Mouse (Mus musculus): ENCODE measurements at regions not wholly inside any gene's neighbourhood (a gene's known extent, or its start where the extent isn't known, plus 50 kb on each side); places are given as distances from the start of the nearest gene placed in this dataset.

- no peak overlapping the region for H3K4me3 ChIP-seq (ENCODE audit: control insufficient read depth in 1 of 2, insufficient read depth in 1 of 2, low read depth in 1 of 2, low read length in 2 of 2)
- no peaks in the 10 kb centered on the region for H3K27me3 ChIP-seq (ENCODE audit: control insufficient read depth, insufficient read depth, low read length)
- no peak for ATAC-seq (ENCODE audit: insufficient number of reproducible peaks, insufficient read depth, low FRiP score, low read depth)
- H3K36me3 ChIP-seq (ENCODE audit: control insufficient read depth, insufficient read depth, low read length) = no peaks in the 10 kb centered on the region
- H3K4me1 ChIP-seq (ENCODE audit: control insufficient read depth in 2 of 2, insufficient read depth in 2 of 2, low read length in 2 of 2) = 0 out of 4 replicates have a peak, but pooled peaks cover 0 to 4% of the 10 kb centered on the region in 2 experiments
- H3K9me3 ChIP-seq (ENCODE audit: control insufficient read depth, low read length) = no peaks in the 10 kb centered on the region
- no peak overlapping the region for H3K27ac ChIP-seq (replicated peaks in 1 of 2; ENCODE audit: control insufficient read depth in 1 of 2, insufficient read depth in 1 of 2, low read depth in 2 of 2, low read length in 2 of 2)
- H3K4me2 ChIP-seq (ENCODE audit: low read length) = no peak overlapping the region
- 7% methylated on average over 5 of the region's 5 CpGs for WGBS
- no peak overlapping the region for H3K9ac ChIP-seq (ENCODE audit: low read length)
Observed at GRCm38 (mm10) chr9:113601451-113601850, 106.6 kb downstream of the Pdcd6ip start.

DNA sequence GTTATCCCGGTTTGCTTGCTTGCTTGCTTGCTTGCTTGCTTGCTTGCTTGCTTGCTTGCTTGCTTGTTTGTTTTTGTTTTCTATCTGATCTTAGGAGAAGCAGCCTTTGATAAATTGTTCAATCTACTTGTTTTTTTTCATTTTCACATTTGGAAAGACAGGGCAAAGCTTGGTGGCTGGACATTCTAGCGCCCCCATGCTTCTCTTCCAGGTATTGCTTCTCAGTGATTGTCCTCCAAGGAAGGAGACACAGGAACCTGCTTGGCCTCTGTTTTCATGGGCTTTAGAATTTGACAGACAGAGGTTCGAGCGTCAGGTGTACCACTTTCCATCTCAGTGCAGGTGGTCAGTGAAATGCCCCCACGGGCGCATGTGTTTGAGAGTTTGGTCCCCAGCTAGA is 120.8 kb downstream of the Pdcd6ip start:
- Histone ChIP-seq H3K4me2 (ENCODE audit: low read length) (no peak overlapping the region), H3K4me1 (ENCODE audit: control insufficient read depth in 2 of 2, insufficient read depth in 2 of 2, low read length in 2 of 2) (no peaks in the 10 kb centered on the region), H3K27ac (replicated peaks in 1 of 2; ENCODE audit: control insufficient read depth in 1 of 2, insufficient read depth in 1 of 2, low read depth in 2 of 2, low read length in 2 of 2) (no peak overlapping the region), H3K36me3 (ENCODE audit: control insufficient read depth, insufficient read depth, low read length) (no peaks in the 10 kb centered on the region), H3K27me3 (ENCODE audit: control insufficient read depth, insufficient read depth, low read length) (no peaks in the 10 kb centered on the region), H3K9ac (ENCODE audit: low read length) (no peak overlapping the region), H3K9me3 (ENCODE audit: control insufficient read depth, low read length) (no peaks in the 10 kb centered on the region), H3K4me3 (ENCODE audit: control insufficient read depth in 1 of 2, insufficient read depth in 1 of 2, low read depth in 1 of 2, low read length in 2 of 2) (no peak overlapping the region)
- no peak for ATAC-seq (ENCODE audit: insufficient number of reproducible peaks, insufficient read depth, low FRiP score, low read depth)
- WGBS = 56% methylated on average over 6 of the region's 6 CpGs

DNA sequence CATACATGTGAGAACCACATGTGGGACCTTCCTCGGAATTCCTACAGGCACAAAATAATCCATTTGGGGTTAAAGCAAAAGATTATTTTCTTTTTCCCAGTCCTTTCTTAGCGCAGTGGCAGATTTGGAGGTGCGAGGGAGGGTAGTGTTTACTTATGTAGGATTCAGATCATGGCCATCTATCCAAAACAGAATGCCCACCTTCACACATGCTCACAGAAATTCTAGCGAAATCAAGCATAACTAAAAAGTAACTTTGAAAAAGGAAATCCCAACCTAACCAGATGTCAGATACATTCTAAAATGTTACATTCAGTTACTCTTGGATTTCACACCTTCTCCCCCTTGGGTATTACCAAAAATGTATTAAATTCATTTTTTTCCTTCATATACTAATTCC is 121.6 kb downstream of the Pdcd6ip start:
- WGBS = 84% methylated on average over 4 of the region's 4 CpGs
- Histone ChIP-seq H3K4me2 (ENCODE audit: low read length) (no peak overlapping the region), H3K4me1 (ENCODE audit: control insufficient read depth in 2 of 2, insufficient read depth in 2 of 2, low read length in 2 of 2) (no peaks in the 10 kb centered on the region), H3K36me3 (ENCODE audit: control insufficient read depth, insufficient read depth, low read length) (no peaks in the 10 kb centered on the region), H3K9ac (ENCODE audit: low read length) (no peak overlapping the region), H3K4me3 (ENCODE audit: control insufficient read depth in 1 of 2, insufficient read depth in 1 of 2, low read depth in 1 of 2, low read length in 2 of 2) (no peak overlapping the region), H3K9me3 (ENCODE audit: control insufficient read depth, low read length) (no peaks in the 10 kb centered on the region), H3K27me3 (ENCODE audit: control insufficient read depth, insufficient read depth, low read length) (no peaks in the 10 kb centered on the region), H3K27ac (replicated peaks in 1 of 2; ENCODE audit: control insufficient read depth in 1 of 2, insufficient read depth in 1 of 2, low read depth in 2 of 2, low read length in 2 of 2) (no peak overlapping the region)
- no peak for ATAC-seq (ENCODE audit: insufficient number of reproducible peaks, insufficient read depth, low FRiP score, low read depth)

DNA sequence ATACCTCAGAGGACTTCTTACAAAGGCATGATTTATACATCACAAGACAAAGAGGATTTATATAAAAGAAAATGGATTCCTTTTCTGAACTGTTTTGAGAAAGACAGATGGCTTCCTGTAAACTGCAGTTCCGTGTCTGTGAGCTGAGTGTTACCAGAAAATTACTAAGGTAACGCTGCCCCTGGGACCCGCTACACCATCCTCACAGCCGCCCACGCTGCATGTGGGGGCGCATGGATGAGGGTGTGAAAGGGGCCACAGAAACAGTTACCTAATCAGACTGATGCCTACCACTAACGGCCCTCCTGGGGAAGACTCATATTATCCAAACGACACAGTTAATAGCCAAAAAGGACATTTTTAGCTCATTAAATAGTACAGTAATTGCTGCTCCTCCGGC is 129.8 kb downstream of the Pdcd6ip start:
- WGBS = 77% methylated on average over 9 of the region's 9 CpGs
- Histone ChIP-seq H3K27me3 (ENCODE audit: control insufficient read depth, insufficient read depth, low read length) (no peaks in the 10 kb centered on the region), H3K36me3 (ENCODE audit: control insufficient read depth, insufficient read depth, low read length) (no peaks in the 10 kb centered on the region), H3K4me1 (ENCODE audit: control insufficient read depth in 2 of 2, insufficient read depth in 2 of 2, low read length in 2 of 2) (no peaks in the 10 kb centered on the region), H3K9ac (ENCODE audit: low read length) (no peak overlapping the region), H3K4me2 (ENCODE audit: low read length) (no peak overlapping the region), H3K9me3 (ENCODE audit: control insufficient read depth, low read length) (no peaks in the 10 kb centered on the region), H3K27ac (replicated peaks in 1 of 2; ENCODE audit: control insufficient read depth in 1 of 2, insufficient read depth in 1 of 2, low read depth in 2 of 2, low read length in 2 of 2) (no peak overlapping the region), H3K4me3 (ENCODE audit: control insufficient read depth in 1 of 2, insufficient read depth in 1 of 2, low read depth in 1 of 2, low read length in 2 of 2) (no peak overlapping the region)
- ATAC-seq (ENCODE audit: insufficient number of reproducible peaks, insufficient read depth, low FRiP score, low read depth) = no peak

GRCm38 (mm10) chr9:113568849-113569248 is 139.2 kb downstream of the Pdcd6ip start:
- no peaks in the 10 kb centered on the region for H3K36me3 ChIP-seq (ENCODE audit: control insufficient read depth, insufficient read depth, low read length)
- H3K9ac ChIP-seq (ENCODE audit: low read length) = no peak overlapping the region
- H3K4me2 ChIP-seq (ENCODE audit: low read length) = no peak overlapping the region
- H3K27me3 ChIP-seq (ENCODE audit: control insufficient read depth, insufficient read depth, low read length) = no peaks in the 10 kb centered on the region
- no peak overlapping the region for H3K4me3 ChIP-seq (ENCODE audit: control insufficient read depth in 1 of 2, insufficient read depth in 1 of 2, low read depth in 1 of 2, low read length in 2 of 2)
- WGBS = 42% methylated on average over 1 of the region's 1 CpGs
- no peak overlapping the region for H3K27ac ChIP-seq (replicated peaks in 1 of 2; ENCODE audit: control insufficient read depth in 1 of 2, insufficient read depth in 1 of 2, low read depth in 2 of 2, low read length in 2 of 2)
- H3K4me1 ChIP-seq (ENCODE audit: control insufficient read depth in 2 of 2, insufficient read depth in 2 of 2, low read length in 2 of 2) = peaks cover 2 to 5% of the 10 kb centered on the region in 2 experiments; a peak in 2 of 4 replicates
- no peak for ATAC-seq (ENCODE audit: insufficient number of reproducible peaks, insufficient read depth, low FRiP score, low read depth)
- H3K9me3 ChIP-seq (ENCODE audit: control insufficient read depth, low read length) = no peaks in the 10 kb centered on the region

DNA sequence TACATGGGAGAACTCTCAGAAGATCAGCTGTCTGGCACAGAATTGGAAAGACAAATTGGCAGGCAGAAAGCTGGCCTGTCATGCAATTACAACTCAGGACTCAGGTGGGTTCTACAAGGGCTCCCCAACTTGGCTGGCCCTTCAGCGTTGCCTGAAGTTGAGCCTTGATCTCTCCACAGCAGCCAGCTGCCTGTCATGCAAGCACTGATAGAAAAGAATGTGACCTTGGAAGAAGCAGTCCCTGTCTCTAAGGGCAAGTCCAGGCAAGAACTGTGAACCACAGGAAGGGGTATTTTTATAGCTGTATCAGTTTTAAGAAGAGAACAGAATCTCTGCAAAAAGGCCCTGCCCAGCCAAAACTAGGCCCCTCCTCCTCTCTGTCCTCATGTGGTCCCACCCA is 140.4 kb downstream of the Pdcd6ip start:
- no peak for ATAC-seq (ENCODE audit: insufficient number of reproducible peaks, insufficient read depth, low FRiP score, low read depth)
- Histone ChIP-seq H3K9ac (ENCODE audit: low read length) (no peak overlapping the region), H3K27ac (replicated peaks in 1 of 2; ENCODE audit: control insufficient read depth in 1 of 2, insufficient read depth in 1 of 2, low read depth in 2 of 2, low read length in 2 of 2) (peak overlapping the region; percentile 5 to 56; a peak in 1 of 4 replicates), H3K9me3 (ENCODE audit: control insufficient read depth, low read length) (no peaks in the 10 kb centered on the region), H3K4me1 (ENCODE audit: control insufficient read depth in 2 of 2, insufficient read depth in 2 of 2, low read length in 2 of 2) (peaks cover 2 to 5% of the 10 kb centered on the region in 2 experiments; a peak in 2 of 4 replicates), H3K4me3 (ENCODE audit: control insufficient read depth in 1 of 2, insufficient read depth in 1 of 2, low read depth in 1 of 2, low read length in 2 of 2) (no peak overlapping the region), H3K4me2 (ENCODE audit: low read length) (no peak overlapping the region), H3K27me3 (ENCODE audit: control insufficient read depth, insufficient read depth, low read length) (no peaks in the 10 kb centered on the region), H3K36me3 (ENCODE audit: control insufficient read depth, insufficient read depth, low read length) (no peaks in the 10 kb centered on the region)
- WGBS = 32% methylated on average over 1 of the region's 1 CpGs

GRCm38 (mm10) chr9:113566620-113567019 is 141.4 kb downstream of the Pdcd6ip start:
- Histone ChIP-seq H3K4me2 (ENCODE audit: low read length) (no peak overlapping the region), H3K9ac (ENCODE audit: low read length) (no peak overlapping the region), H3K27ac (replicated peaks in 1 of 2; ENCODE audit: control insufficient read depth in 1 of 2, insufficient read depth in 1 of 2, low read depth in 2 of 2, low read length in 2 of 2) (no peak overlapping the region), H3K4me3 (ENCODE audit: control insufficient read depth in 1 of 2, insufficient read depth in 1 of 2, low read depth in 1 of 2, low read length in 2 of 2) (no peak overlapping the region), H3K36me3 (ENCODE audit: control insufficient read depth, insufficient read depth, low read length) (no peaks in the 10 kb centered on the region), H3K9me3 (ENCODE audit: control insufficient read depth, low read length) (no peaks in the 10 kb centered on the region), H3K27me3 (ENCODE audit: control insufficient read depth, insufficient read depth, low read length) (no peaks in the 10 kb centered on the region), H3K4me1 (ENCODE audit: control insufficient read depth in 2 of 2, insufficient read depth in 2 of 2, low read length in 2 of 2) (peaks cover 2 to 5% of the 10 kb centered on the region in 2 experiments; a peak in 2 of 4 replicates)
- no peak for ATAC-seq (ENCODE audit: insufficient number of reproducible peaks, insufficient read depth, low FRiP score, low read depth)
- 93% methylated on average over 3 of the region's 3 CpGs for WGBS

GRCm38 (mm10) chr9:113553911-113554310 is 154.1 kb downstream of the Pdcd6ip start:
- Histone ChIP-seq H3K9me3 (ENCODE audit: control insufficient read depth, low read length) (no peaks in the 10 kb centered on the region), H3K9ac (ENCODE audit: low read length) (no peak overlapping the region), H3K4me3 (ENCODE audit: control insufficient read depth in 1 of 2, insufficient read depth in 1 of 2, low read depth in 1 of 2, low read length in 2 of 2) (no peak overlapping the region), H3K27ac (replicated peaks in 1 of 2; ENCODE audit: control insufficient read depth in 1 of 2, insufficient read depth in 1 of 2, low read depth in 2 of 2, low read length in 2 of 2) (no peak overlapping the region), H3K4me2 (ENCODE audit: low read length) (no peak overlapping the region), H3K27me3 (ENCODE audit: control insufficient read depth, insufficient read depth, low read length) (no peaks in the 10 kb centered on the region), H3K4me1 (ENCODE audit: control insufficient read depth in 2 of 2, insufficient read depth in 2 of 2, low read length in 2 of 2) (no peaks in the 10 kb centered on the region), H3K36me3 (ENCODE audit: control insufficient read depth, insufficient read depth, low read length) (no peaks in the 10 kb centered on the region)
- 87% methylated on average over 12 of the region's 12 CpGs for WGBS
- no peak for ATAC-seq (ENCODE audit: insufficient number of reproducible peaks, insufficient read depth, low FRiP score, low read depth)

Data from heart, embryonic 14.5 days (tissue).